Mouse (Mus musculus): ENCODE results near the gene Ank3. TPM values are rescaled to one million over a fixed set of nuclear protein-coding genes. Genes with fewer than 3 reads are reported as not detected.

Gene Ank3
- polyA plus RNA-seq, 3 experiments from 2014 or later, result 0.58 to 0.98 TPM; not detected in 1

DNA sequence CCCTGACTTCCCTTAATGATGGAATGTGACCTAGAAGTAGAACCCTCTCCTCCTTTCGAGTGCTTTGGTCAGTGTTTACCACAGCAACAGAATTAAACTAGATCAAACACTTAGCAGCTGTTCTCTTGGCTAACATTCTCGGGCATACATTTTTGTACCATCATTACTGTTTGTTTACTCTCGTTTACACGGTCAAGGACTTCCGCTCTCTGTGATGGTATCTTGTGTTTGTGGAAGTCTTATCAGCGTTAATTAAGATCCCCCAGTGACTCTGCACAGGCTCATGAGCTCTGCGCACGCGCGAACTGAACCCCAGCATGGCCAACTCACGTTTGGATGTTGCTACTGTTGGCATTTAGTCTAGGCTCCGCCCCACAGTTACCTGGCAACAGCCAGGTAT, 16.3 kb downstream of the Ank3 start:
- ATAC-seq, result no peak

DNA sequence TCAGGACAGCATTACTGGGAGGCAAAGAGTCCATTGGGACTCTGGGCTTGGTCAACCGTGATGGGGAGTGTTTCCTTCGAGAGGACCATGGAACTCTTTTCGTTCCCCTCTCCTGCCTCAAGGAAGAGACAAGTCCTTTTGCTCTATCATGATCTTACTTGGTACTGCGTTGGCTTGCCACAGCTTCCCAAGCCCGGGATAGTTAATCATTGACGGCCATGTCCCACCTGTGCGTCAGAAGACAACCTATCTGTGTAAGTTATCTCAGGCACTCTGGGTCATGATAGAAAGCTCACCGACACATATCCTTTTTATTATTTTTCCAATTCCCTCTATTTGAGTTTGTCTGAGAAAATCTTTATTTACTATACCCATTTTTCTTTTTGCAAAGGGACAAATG, 20.1 kb downstream of the Ank3 start:
- ATAC-seq, result no peak

DNA sequence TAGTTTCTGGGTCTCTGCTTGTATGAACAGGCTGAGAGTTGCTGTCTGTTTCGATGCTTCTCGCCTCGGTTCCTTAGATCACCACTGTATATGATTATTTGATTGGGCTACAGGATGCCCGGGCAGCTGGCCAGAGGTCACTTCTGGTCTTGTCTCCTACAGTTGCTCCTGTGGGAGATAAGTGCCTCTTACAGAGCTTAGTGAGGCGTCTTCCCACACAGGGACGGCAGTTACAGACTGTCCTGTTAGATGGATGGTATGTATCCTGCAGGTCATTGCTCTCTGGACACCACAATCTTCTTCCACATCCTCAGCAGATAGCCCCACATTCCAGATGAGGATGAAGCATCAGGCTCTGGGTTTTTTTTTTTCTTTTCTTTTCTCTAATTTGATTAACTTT, 21.7 kb downstream of the Ank3 start:
- no peak for ATAC-seq

DNA sequence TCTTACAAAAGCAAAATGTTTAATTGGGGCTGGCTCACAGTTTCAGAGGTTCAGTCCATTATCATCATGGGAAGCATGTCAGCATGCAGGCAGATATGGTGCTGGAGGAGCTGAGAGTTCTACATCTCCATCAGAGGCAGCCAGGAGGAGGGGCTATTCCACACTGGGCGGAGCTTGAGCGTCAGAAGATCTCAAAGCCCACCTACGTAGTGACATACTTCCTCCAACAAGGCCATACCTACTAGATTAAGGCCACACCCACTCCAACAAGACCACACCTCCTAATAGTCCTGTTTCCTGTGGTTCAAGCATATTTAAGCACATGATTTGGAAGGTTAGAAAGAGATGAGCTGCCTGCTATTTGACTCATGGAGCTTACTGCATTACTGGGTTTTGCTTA, 25.5 kb downstream of the Ank3 start:
- ATAC-seq, result no peak

DNA sequence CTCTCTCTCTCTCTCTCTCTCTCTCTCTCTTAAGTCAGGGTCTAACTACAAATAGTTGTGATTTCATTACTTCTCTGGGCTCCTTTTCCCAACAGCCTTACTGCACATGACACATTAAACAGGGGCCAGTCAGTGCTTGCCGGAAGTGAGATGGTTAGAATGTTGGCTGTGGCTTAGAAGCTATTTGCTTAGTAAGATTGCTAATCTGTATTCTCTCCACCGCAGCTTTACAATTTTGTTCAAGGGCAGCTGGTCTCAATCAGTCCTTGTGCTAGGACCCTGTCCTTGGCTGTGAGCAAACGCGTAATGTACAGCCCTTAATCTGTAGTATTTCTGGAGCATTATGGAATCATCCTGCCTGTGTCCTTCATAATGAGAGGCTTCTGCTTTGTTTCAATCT, 31.6 kb downstream of the Ank3 start:
- ATAC-seq, result no peak

DNA sequence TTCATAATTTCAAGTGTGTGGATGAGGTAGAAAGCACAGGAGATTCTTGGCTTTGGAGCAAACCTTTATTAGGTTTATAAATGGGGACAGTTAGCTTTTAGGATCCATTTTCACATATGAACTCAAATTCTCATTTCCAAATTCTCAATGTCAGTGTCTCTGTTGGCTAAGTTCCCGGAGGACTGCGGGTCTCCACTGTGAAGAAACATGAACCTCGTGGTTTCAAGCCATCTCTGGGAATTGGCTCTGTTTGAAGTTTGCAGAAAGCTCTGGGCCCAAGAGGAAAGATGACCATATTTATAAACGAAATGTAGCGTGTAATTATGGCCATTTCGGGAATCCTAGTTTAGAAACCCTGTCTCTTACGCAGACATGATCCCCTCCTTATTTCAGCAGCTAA, 32.5 kb downstream of the Ank3 start:
- no peak for ATAC-seq

DNA sequence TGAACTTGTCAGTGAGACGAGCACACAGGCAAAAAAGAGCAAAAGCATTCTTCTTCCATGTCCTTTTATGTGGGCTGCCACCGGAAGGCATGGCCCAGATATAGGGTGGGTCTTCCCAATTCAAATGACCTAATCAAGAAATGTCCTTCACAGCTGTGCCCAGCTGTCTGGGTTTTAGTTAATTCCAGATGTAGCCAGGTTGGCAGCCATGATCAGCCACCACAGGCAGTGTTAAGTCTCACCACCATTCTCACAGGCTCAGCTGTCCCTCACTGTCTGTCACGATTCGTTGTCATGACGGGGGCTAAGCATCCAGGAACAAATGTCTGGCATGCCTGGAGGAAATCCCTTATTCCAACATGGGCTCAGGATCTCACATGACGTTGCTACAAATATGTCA, 36.6 kb downstream of the Ank3 start:
- ATAC-seq, result no peak

DNA sequence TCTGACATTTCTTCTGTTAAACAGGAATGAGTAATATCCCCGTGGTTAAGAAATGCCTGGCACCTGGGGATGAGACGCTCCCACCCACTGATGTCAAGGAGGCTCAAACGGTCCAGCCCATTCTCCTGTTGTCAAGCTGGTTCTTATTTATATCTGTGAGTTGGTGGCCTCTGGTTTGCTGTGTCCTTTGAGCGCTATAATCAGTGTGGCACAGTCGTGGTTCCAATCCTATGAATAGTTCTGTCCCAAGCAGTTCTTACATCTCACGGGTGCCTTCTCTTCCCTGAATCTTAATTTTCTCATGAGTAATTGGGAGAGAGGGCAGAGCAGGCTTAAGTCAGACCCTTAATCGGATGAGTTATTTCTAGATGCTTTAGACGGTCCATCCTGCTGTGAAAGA, 40.9 kb downstream of the Ank3 start:
- ATAC-seq, result no peak

DNA sequence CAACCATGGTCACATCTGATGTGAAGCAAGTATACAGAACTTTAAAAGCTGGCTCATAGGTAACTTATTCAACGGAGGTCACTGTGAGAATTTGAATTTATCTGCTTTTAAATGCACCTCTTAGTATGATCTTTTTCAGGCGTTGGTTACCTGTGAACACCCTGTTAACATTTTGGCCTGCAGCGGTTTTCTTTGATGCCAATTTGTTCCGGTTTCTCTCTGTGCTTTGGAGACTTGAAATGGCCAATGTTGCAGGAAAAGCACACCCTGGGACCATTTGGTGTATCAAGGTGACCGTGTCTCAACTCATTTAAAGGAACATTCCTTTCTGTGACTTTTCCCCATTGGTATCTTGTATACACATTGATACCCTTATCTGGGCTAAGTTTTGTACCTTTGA, 46.0 kb downstream of the Ank3 start:
- no peak for ATAC-seq

DNA sequence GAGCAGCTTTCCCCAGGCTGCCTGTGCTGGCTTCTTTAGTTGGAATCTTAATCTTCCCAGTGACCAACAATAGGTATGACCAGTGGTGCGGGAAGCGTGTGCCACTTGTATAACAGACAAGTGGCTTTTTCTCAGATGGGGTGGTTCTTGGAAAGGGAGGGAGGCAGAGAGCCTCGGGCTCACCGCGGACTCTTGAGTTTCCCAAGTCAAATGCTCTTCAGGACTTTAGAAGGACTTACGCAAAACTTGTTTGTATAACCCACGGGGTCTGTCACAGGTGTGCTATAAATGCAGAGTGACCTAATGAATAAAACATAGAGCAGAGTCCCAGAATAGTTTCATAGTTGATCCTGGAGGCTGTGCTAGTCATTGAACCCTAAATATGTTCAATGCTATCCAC, 47.4 kb downstream of the Ank3 start:
- ATAC-seq, result no peak

DNA sequence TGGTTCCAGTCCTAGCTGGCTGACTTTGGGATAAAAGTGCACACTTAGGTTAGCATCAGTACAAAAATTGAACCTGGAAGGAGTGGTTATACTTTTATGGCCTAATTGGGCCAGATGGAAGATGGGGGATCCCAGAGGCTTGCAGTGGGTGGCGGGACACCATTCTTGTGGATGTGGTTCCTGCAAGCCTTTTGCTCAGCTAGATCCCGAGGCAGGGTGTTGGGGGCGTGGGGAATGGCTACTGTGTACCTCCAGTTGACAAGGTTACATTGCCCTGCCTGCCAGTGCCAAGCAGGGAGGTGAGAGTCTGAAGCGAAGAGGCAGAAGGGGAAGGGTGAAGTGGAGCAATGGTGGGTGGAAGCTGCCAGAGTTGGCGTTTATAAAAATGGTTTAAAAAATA, 48.0 kb downstream of the Ank3 start:
- ATAC-seq, result no peak

DNA sequence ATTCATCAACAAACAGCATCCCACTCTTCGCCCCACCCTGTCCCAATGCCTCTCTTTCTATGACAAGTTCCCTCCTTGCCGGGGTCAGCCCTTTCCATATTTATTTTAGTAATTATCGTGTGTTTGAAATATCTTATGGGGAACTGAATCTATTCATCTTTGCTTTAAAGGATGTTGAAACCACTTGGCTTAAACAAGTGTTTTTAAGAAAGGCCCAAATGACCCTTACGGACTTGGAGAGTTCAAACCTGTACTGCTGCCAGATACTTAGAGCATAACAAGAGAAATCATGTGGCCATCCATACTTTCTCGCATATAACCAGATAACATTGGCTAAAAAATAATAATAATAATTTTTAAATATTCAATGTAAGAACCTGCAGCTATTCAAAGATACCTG, 48.7 kb downstream of the Ank3 start:
- ATAC-seq, result no peak

DNA sequence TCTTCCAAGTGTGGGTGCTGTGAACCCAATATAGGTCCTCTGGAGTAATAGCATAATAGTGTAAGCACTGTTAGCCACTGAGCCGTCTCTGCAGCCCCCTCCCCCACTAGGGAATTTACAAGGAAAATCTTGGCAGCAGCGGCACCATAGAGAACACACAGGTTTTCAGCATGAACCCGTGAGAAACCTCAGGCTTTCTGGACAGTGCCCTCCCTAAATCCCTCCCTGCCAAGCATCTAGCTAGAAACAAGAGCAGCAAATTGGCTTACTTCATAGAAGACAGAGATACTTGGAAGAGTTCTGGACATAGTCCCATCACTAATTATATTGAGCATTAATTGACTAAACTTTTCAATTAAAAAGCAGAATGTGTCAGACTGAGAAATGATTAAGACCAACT, 49.6 kb downstream of the Ank3 start:
- no peak for ATAC-seq

DNA sequence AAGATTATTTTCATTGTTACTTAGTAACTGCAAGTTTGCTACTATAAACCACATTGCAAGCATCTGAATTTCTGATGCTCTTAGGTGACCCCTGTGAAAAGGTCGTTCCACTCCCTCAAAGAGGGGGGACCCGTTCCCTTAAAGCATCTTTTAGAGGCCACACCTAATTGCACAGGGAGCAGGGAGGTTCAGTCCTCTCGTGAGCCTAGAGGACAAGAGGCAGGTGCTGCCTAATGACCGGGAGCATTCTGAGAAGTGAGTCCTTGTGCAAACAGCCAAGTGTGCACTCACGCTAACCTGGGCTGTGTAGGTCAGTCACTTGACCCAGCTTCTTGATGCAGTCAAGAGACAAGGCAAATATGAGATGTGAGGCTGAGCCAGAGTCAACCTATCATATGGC, 52.4 kb downstream of the Ank3 start:
- ATAC-seq, result no peak

DNA sequence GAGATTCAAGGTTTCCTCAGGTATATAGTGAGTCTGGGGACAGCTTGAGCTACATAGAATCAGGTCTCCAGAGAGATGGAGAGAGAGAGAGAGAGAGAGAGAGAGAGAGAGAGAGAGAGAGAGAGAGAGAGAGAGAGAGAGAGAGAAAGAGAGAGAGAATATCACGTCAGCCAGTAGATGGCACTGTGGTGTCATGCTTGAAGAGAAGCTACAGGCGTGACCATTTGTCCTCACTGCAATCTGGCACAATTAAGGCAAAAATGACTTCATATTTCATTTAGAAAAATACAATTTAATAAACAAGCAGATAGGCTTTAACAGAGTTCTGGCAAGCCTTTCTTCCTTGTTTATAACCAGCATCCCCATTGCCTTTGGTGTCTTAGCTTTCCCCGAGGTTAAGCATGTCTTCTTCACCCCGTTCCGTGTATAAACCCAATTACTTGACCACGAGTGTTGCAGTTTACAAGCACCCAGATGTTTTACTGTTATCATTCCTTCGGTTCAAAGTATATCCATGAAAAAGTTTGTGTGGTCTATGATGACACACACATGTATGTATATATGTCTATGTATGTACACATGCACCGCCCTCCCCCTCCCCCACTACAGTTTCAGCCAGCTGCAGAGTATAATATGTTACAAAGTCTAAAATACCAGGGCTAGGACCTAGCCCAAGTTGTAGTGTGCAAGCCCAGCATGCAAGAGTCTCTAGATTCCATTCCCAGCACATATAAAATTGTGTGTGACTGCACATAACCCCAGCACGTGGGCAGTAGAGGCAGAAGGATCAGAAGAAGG, 53.8 kb downstream of the Ank3 start:
- ATAC-seq, result no peak

DNA sequence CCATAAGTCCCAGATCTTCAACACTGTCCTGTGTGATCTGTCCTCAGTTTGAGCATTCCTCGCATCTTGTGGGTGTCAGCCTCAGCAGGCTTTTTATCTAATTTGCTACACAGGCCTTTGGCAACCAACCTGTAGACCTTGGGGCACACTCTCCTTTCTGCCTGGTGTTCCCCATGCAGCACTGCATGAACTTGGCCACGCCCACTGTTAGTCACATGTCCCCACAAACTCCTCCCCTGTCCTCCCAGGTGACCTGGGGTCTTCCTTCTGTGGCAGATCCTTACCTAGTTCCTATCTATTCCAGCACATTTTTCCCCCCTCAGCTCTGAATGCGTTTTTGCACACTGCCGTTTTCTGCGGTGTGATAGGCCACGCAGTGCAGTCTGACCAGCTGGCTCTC, 55.0 kb downstream of the Ank3 start:
- no peak for ATAC-seq

DNA sequence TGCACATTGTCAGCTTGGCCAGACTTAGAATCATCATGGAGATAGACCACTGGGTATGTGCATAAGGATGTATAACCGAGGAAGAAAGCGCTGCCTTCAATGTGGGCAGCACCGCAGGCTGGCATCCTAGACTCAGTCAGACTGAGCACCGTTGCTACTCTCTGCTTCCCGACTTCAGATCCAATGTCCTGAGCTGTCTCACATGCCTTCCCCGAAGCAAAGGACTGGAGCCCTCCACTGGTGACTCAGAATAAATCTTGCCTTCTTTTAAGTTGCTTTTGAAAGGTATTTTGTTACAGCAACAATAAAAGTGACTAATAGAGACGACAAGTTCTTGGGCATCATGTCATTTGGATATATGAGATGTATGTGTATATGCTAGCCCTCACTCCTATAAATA, 55.9 kb downstream of the Ank3 start:
- no peak for ATAC-seq

DNA sequence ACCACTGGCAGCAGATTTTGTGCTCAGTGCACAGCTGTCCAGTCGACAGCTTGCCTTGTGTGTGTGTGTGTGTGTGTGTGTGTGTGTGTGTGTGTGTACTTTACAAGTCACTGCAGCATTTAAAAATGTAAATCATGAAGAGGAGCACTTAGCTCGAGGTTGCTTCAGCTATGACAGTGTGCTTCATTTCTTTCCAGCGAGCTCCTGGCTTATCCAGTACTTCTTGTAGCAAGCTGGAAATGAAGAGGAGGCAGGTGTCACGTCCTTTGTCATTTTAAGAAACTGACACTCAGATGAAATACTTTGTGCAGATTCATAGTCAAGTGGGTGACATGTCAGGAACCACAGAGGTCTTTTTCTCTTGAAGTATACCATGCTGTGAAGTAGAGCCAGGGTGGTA, 66.3 kb downstream of the Ank3 start:
- no peak for ATAC-seq

DNA sequence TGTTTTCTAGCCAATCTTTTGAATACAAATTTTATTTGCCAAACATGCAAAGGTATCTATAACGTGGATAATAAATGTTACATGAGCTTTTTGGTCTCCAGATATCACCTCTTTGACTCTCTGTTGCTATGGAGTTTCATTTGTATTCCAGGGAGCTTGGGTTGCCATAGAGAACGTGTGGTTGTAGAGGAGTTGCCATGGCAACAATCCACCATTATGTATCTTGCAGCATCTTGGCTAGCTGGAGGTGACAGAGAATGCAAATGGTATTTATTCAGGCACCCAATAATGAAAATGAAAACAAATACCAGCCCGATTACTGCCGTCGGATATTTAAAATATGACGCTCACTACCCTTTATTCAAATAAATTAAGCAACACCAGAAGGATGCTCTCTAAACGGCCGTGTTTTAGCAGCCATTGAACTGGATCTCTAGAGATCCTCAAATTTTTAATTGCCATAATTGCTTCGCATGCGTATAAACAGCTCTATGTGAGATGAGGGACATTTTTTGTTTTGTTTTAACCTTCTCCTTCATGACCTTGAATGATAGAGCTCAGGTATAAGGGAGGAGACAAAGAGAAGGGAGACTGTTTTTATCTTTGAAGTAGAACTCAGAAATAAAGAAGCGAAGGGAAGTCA, 67.1 kb downstream of the Ank3 start:
- ATAC-seq, result no peak

DNA sequence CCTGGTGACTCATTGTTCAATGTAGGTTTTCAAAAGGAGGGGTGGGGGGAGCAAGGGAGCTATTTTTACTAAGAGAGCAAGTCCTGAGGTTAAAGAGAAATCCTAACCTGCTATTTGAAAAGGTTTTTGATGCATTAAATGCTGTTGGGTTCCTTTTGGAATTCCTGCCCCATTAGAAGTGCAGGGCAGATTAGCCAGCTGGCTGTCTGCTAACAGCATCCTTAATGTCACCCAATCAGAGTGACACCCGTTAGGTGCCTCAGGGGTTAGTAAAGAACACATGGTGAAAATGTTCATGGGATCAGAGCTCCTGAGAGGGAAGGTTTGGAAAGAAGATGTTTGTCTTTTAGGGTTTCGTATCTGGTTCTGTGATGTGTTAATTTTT, 67.6 kb downstream of the Ank3 start:
- no peak for ATAC-seq

DNA sequence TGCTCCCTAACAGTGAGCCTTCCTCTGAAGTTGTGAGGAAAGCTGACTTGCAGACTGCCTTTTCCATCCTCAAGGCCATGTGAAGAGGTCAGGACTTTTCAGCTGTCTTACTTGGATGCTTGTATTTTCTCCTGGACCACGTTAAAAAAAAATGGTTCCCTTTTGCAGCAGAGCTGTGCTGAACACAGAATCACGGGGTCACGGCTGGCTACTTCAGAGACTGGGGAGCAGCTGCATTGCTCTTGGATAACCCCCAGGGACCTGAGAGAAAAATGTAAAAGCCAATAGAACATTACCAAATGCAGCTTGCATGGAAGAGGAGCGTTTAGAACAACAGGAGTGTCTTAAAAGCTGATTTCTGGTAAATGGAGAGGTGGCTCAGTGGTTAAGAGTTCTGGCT, 68.0 kb downstream of the Ank3 start:
- no peak for ATAC-seq

DNA sequence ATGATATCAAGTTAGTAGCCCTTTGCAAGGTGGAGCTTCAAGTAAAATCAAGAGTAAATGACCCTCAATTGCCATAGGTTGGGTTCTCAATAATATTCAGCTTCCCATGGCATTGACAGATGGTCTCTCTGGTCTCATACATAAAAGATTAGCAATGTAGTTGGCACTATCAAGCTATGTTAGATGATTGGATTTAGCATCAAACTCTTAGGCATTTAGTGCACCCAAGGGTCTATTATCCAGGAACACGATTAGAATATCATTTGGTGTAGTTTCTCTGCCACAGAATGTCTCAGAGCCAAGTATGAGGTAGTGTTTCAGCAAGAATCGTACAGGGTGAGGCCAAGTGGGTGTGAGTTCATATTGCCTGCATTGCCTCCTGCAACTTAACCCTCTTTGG, 68.6 kb downstream of the Ank3 start:
- no peak for ATAC-seq

DNA sequence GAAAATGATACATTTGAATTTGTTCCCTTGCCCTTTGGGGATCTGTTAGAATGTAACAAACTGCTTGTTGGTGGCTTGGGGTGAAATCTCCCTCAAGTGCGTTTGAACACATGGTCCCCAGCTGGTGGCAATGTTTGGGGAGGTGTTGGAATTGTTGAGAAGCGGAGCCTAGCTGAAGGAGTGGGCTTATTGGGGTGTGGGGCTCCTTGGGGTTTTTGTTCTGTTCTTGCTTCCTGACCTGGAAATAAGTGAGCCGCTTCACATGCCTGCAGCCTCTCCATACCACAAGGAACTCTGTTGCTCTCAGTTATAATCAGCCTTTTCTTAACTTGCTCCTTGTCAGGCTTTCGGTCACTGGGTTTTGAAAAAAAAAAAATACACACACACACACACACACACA, 73.3 kb downstream of the Ank3 start:
- no peak for ATAC-seq

DNA sequence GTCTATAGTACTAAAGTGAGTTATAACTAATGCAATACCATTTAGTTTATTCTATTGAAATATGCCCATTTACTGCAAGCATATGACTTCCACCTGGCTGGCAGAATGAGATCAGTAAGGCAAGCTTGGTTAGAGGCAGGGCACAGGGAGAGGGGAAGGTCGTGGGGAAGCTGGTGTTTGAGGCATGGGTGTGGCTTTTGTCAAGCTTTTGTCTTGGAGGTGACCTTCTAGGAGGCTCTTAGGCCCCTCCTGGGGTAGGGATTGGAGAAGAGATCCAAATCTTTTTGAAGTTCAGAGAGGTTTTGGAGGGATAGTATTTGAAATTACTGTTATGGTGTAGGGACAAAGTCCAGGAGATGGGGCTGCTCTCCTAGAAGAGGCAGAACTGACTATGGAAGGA, 78.3 kb downstream of the Ank3 start:
- no peak for ATAC-seq

DNA sequence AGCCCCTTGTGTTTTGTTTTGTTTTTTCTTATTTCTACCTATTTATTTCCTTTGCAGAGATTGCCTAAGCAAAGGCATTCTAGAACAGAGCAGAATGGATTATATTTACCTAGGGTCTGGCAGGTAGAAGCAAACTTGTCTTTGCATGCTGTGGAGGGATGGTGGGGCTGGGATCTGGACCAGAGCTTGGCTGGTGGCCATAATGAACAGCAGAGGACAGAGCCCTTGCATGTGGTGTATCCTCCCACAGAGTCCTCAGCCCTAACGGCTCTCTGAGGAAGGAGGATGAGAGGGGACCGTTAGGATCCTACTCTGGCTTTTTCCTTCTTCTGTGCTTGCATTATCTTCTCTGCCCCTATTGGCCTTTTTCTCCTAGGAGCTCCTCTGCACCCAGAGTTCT, 79.1 kb downstream of the Ank3 start:
- ATAC-seq, result no peak
